Mouse (Mus musculus) liver, embryonic 14.5 days (tissue): ENCODE results near the gene Prickle1.

Experiments used
- CTCF ChIP-seq: IDR thresholded peaks from 2 replicates; pipeline ENCODE4 v1.5.1; 2016; ENCODE audit warnings: antibody characterized with exemption, low read depth, control low read depth
- EP300 ChIP-seq: IDR thresholded peaks from 2 replicates; pipeline ENCODE4 v1.6.1; 2016; ENCODE audit warnings: antibody characterized with exemption, low read depth

- TF ChIP-seq EP300: no peak
- TF ChIP-seq CTCF: no peak
Observed at GRCm38 (mm10) chr15:93521787-93522180, 73.9 kb downstream of the Prickle1 start.
